Mouse (Mus musculus) cortical plate, adult 2 months (tissue): Measurements from ENCODE around the gene Dnajc9.

ENCODE experiments used
- CTCF ChIP-seq: fragments of 200-500 bp; IDR thresholded peaks from 2 replicates; pipeline ENCODE4 v1.5.1; 2011; ENCODE audit warnings: mild to moderate bottlenecking, control low read depth, low read length; ENCODE audit not compliant: insufficient read depth; ENCODE audit errors: extremely low read depth
- POLR2A ChIP-seq: fragments of 200-500 bp; IDR thresholded peaks from 2 replicates; pipeline ENCODE4 v1.6.1; 2011; ENCODE audit warnings: mild to moderate bottlenecking, low read length, control low read depth; ENCODE audit not compliant: insufficient read depth; ENCODE audit errors: extremely low read depth

DNA sequence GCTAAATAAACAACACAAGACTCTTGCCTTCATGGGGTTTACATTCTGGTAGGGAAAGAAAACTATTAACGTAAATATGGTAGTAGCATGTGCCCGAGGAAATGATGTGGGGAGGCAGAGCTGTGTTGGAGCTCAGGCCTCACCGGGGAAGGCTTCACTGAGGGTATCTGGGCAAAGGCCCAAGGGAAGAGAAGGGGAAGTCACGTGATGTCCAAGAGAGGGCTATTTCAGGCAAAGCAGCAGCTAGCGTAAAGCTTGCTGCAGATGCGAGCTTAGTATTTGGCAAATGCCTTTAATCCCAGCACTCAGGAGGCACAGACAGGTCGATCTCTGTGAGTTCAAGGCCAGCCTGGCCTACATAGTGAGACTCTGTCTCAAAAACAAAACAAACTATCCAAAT, 33.5 kb upstream of the Dnajc9 start:
- TF ChIP-seq CTCF = no peak
- no peak for TF ChIP-seq POLR2A
